Mouse (Mus musculus): ENCODE measurements around the gene Serpine3. TPM values are rescaled to one million over a fixed set of nuclear protein-coding genes. Genes with fewer than 3 reads are reported as not detected.

The Serpine3 gene
- polyA plus RNA-seq, 2 experiments: not detected

- Histone ChIP-seq H3K36me3 (replicated peaks; ENCODE audit: control insufficient read depth, insufficient read depth, low read depth) (no peaks in the 10 kb centered on the region), H3K4me3 (ENCODE audit: insufficient read depth in 1 of 2, low read depth in 2 of 2, low read length in 2 of 2) (no peak overlapping the region), H3K4me2 (ENCODE audit: low read depth) (no peak overlapping the region), H3K9ac (replicated peaks) (no peak overlapping the region), H3K9me3 (ENCODE audit: control insufficient read depth, low read length) (no peaks in the 10 kb centered on the region), H3K27me3 (ENCODE audit: control insufficient read depth, insufficient read depth, low read length) (no peaks in the 10 kb centered on the region), H3K4me1 (replicated peaks; ENCODE audit: control insufficient read depth in 2 of 2, insufficient read depth in 2 of 2, low read length in 1 of 2) (no peaks in the 10 kb centered on the region), H3K27ac (no peak overlapping the region)
- 41% methylated on average over 3 of the region's 3 CpGs for WGBS (ENCODE audit: insufficient replicate concordance)
- ATAC-seq (ENCODE audit: insufficient read depth): no peak
- TF ChIP-seq EP300 (IDR thresholded peaks at IDR 0.05; ENCODE audit: low read depth) (no peak), CTCF (IDR thresholded peaks at IDR 0.05; ENCODE audit: low read depth) (no peak)
- DNase-seq (ENCODE audit: low read depth in 3 of 3, low spot score in 3 of 3): no peak
Measured at GRCm38 (mm10) chr14:62650376-62650775, 13.1 kb upstream of the Serpine3 start.

- WGBS (ENCODE audit: insufficient replicate concordance): 55% methylated on average over 3 of the region's 3 CpGs
- H3K4me2 ChIP-seq (ENCODE audit: low read depth): no peak overlapping the region
Measured at GRCm38 (mm10) chr14:62651771-62652170, 11.7 kb upstream of the Serpine3 start.

GRCm38 (mm10) chr14:62655996-62656395 is 7.5 kb upstream of the Serpine3 start:
- Histone ChIP-seq H3K4me2 (ENCODE audit: low read depth) (no peak overlapping the region), H3K4me3 (ENCODE audit: insufficient read depth in 1 of 2, low read depth in 2 of 2, low read length in 2 of 2) (no peak overlapping the region), H3K36me3 (replicated peaks; ENCODE audit: control insufficient read depth, insufficient read depth, low read depth) (no peaks in the 10 kb centered on the region), H3K4me1 (replicated peaks; ENCODE audit: control insufficient read depth in 2 of 2, insufficient read depth in 2 of 2, low read length in 1 of 2) (no peaks in the 10 kb centered on the region), H3K27ac (no peak overlapping the region), H3K27me3 (ENCODE audit: control insufficient read depth, insufficient read depth, low read length) (no peaks in the 10 kb centered on the region), H3K9me3 (ENCODE audit: control insufficient read depth, low read length) (no peaks in the 10 kb centered on the region), H3K9ac (replicated peaks) (no peak overlapping the region)
- DNase-seq (ENCODE audit: low read depth in 3 of 3, low spot score in 3 of 3) (no peak), ATAC-seq (ENCODE audit: insufficient read depth) (no peak)
- TF ChIP-seq CTCF (IDR thresholded peaks at IDR 0.05; ENCODE audit: low read depth): no peak
- no peak for TF ChIP-seq EP300 (IDR thresholded peaks at IDR 0.05; ENCODE audit: low read depth)
- WGBS (ENCODE audit: insufficient replicate concordance): 69% methylated on average over 7 of the region's 7 CpGs

More at GRCm38 (mm10) chr14:62651771-62652170, 11.7 kb upstream of the Serpine3 start:
- Histone ChIP-seq H3K9me3 (ENCODE audit: control insufficient read depth, low read length) (no peaks in the 10 kb centered on the region), H3K36me3 (replicated peaks; ENCODE audit: control insufficient read depth, insufficient read depth, low read depth) (no peaks in the 10 kb centered on the region), H3K9ac (replicated peaks) (no peak overlapping the region), H3K4me3 (ENCODE audit: insufficient read depth in 1 of 2, low read depth in 2 of 2, low read length in 2 of 2) (no peak overlapping the region), H3K27me3 (ENCODE audit: control insufficient read depth, insufficient read depth, low read length) (no peaks in the 10 kb centered on the region), H3K4me1 (replicated peaks; ENCODE audit: control insufficient read depth in 2 of 2, insufficient read depth in 2 of 2, low read length in 1 of 2) (no peaks in the 10 kb centered on the region), H3K27ac (no peak overlapping the region)
- no peak for ATAC-seq (ENCODE audit: insufficient read depth)
- DNase-seq (ENCODE audit: low read depth in 3 of 3, low spot score in 3 of 3): no peak
- TF ChIP-seq EP300 (IDR thresholded peaks at IDR 0.05; ENCODE audit: low read depth) (no peak), CTCF (IDR thresholded peaks at IDR 0.05; ENCODE audit: low read depth) (no peak)

GRCm38 (mm10) chr14:62657469-62657868 is 6.0 kb upstream of the Serpine3 start:
- DNase-seq (ENCODE audit: low read depth in 3 of 3, low spot score in 3 of 3) (no peak), ATAC-seq (ENCODE audit: insufficient read depth) (no peak)
- Histone ChIP-seq H3K27ac (no peak overlapping the region), H3K9me3 (ENCODE audit: control insufficient read depth, low read length) (no peaks in the 10 kb centered on the region), H3K9ac (replicated peaks) (no peak overlapping the region), H3K27me3 (ENCODE audit: control insufficient read depth, insufficient read depth, low read length) (no peaks in the 10 kb centered on the region), H3K4me2 (ENCODE audit: low read depth) (no peak overlapping the region), H3K4me3 (ENCODE audit: insufficient read depth in 1 of 2, low read depth in 2 of 2, low read length in 2 of 2) (no peak overlapping the region), H3K4me1 (replicated peaks; ENCODE audit: control insufficient read depth in 2 of 2, insufficient read depth in 2 of 2, low read length in 1 of 2) (no peaks in the 10 kb centered on the region), H3K36me3 (replicated peaks; ENCODE audit: control insufficient read depth, insufficient read depth, low read depth) (no peaks in the 10 kb centered on the region)
- TF ChIP-seq EP300 (IDR thresholded peaks at IDR 0.05; ENCODE audit: low read depth) (no peak), CTCF (IDR thresholded peaks at IDR 0.05; ENCODE audit: low read depth) (no peak)
- WGBS (ENCODE audit: insufficient replicate concordance): 40% methylated on average over 3 of the region's 3 CpGs

- ATAC-seq (ENCODE audit: insufficient read depth) (no peak), DNase-seq (ENCODE audit: low read depth in 3 of 3, low spot score in 3 of 3) (no peak)
- Histone ChIP-seq H3K4me1 (replicated peaks; ENCODE audit: control insufficient read depth in 2 of 2, insufficient read depth in 2 of 2, low read length in 1 of 2) (no peaks in the 10 kb centered on the region), H3K4me3 (ENCODE audit: insufficient read depth in 1 of 2, low read depth in 2 of 2, low read length in 2 of 2) (no peak overlapping the region), H3K36me3 (replicated peaks; ENCODE audit: control insufficient read depth, insufficient read depth, low read depth) (no peaks in the 10 kb centered on the region), H3K27me3 (ENCODE audit: control insufficient read depth, insufficient read depth, low read length) (no peaks in the 10 kb centered on the region), H3K27ac (no peak overlapping the region), H3K4me2 (ENCODE audit: low read depth) (no peak overlapping the region), H3K9me3 (ENCODE audit: control insufficient read depth, low read length) (no peaks in the 10 kb centered on the region), H3K9ac (replicated peaks) (no peak overlapping the region)
- no peak for TF ChIP-seq EP300 (IDR thresholded peaks at IDR 0.05; ENCODE audit: low read depth)
- no peak for TF ChIP-seq CTCF (IDR thresholded peaks at IDR 0.05; ENCODE audit: low read depth)
- 59% methylated on average over 6 of the region's 6 CpGs for WGBS (ENCODE audit: insufficient replicate concordance)
Measured at GRCm38 (mm10) chr14:62662381-62662780, 1.1 kb upstream of the Serpine3 start.

All from liver, embryonic 14.5 days (tissue).